Mouse (Mus musculus) heart, adult 2 months (tissue): ENCODE results near the gene Ndufa13.

Experiments
- CTCF ChIP-seq: fragments of 200-600 bp; IDR thresholded peaks from 2 replicates; pipeline ENCODE4 v1.8.1; 2022; ENCODE audit warnings: antibody characterized with exemption, mild to moderate bottlenecking, moderate library complexity
- EP300 ChIP-seq: fragments of 200-500 bp; IDR thresholded peaks from 2 replicates; pipeline ENCODE4 v1.6.1; 2011; ENCODE audit warnings: low read depth, low read length, control low read depth; ENCODE audit not compliant: insufficient read depth
- POLR2A ChIP-seq: fragments of 200-500 bp; IDR thresholded peaks from 2 replicates; pipeline ENCODE4 v1.6.1; 2011; ENCODE audit warnings: mild to moderate bottlenecking, low read depth, low read length, control low read depth; ENCODE audit not compliant: insufficient read depth

DNA sequence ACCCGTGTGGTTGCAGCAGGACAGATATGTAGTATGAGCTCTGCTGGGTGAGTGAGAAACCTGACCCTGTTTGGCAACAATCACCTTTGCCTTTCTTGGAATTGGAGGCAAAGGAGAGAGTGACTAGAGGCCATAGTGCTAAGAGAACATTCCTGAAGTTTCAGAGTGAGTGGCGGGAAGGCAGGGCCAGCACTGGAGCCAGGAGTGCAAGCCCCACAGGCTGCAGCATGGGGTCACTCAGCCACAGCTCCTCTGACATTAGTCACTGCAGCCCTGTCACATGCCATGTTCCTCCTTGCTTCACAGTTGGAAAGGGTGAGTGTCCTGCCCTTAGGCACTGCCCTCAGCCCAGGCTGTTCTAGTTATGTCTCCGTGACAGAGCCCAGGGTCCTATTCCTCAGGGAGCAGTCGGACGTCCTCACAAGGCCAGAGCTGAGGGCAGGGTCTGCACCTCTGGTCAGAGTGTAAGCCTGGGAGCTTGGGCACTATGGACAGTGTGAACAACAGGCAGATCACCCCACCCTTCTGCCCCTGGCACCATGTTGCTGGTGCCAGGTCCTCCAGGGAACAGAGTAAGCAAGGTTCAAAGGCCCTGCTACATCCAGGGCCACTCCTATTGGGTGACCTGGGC is 34.5 kb downstream of the Ndufa13 start:
- no peak for TF ChIP-seq POLR2A
- no peak for TF ChIP-seq CTCF
- TF ChIP-seq EP300 = no peak
